Mouse (Mus musculus) midbrain, embryonic 14.5 days (tissue): ENCODE data around the gene Lpin1. TPM values are rescaled to one million over a fixed set of nuclear protein-coding genes. Genes with fewer than 3 reads are reported as not detected.
A peak's percentile ranks its signal among the peaks of the same experiment; 100 is the strongest.

Source experiments
- ATAC-seq: fragments of 200-750 bp; cut with Nextera tagmentation; 2 replicates; pipeline ENCODE4 v1.8.0; 2017; ENCODE audit warnings: moderate number of reproducible peaks, moderate library complexity; ENCODE audit not compliant: low FRiP score, low TSS enrichment
- DNase-seq: peaks from one replicate; pipeline ENCODE4 v3.0.0-alpha.2; 2015
- H3K27ac ChIP-seq: fragments of 300-500 bp; sonication (generic); replicated peaks from 2 replicates; pipeline ENCODE4 v1.5.1; 2014; ENCODE audit warnings: mild to moderate bottlenecking, low read depth, low read length, moderate library complexity
- H3K27me3 ChIP-seq: fragments of 300-500 bp; sonication (generic); 2 replicates; pipeline ENCODE4 v1.6.1; 2014; ENCODE audit warnings: low read length, control low read depth, mixed read lengths; ENCODE audit not compliant: control insufficient read depth, insufficient read depth
- H3K36me3 ChIP-seq: fragments of 300-500 bp; sonication (generic); 2 replicates; pipeline ENCODE4 v1.6.1; 2014; ENCODE audit warnings: low read length, control low read depth; ENCODE audit not compliant: control insufficient read depth, insufficient read depth
- H3K4me1 ChIP-seq: fragments of 300-500 bp; sonication (generic); 2 replicates; pipeline ENCODE4 v1.6.1; 2014; ENCODE audit warnings: mild to moderate bottlenecking, antibody characterized with exemption, low read length, control low read depth; ENCODE audit not compliant: control insufficient read depth, insufficient read depth
- H3K4me2 ChIP-seq: fragments of 300-500 bp; sonication (generic); 2 replicates; pipeline ENCODE4 v1.6.1; 2014; ENCODE audit warnings: mild to moderate bottlenecking, low read length, moderate library complexity
- H3K4me3 ChIP-seq: fragments of 300-500 bp; sonication (generic); replicated peaks from 2 replicates; pipeline ENCODE4 v1.5.1; 2014; ENCODE audit warnings: low read depth, low read length
- H3K9ac ChIP-seq: fragments of 300-500 bp; sonication (generic); replicated peaks from 2 replicates; pipeline ENCODE4 v1.6.1; 2014; ENCODE audit warnings: mild to moderate bottlenecking, low read length, moderate library complexity
- H3K9me3 ChIP-seq: fragments of 300-500 bp; sonication (generic); 2 replicates; pipeline ENCODE4 v1.6.1; 2016; ENCODE audit warnings: low read length, control low read depth, mixed read lengths; ENCODE audit not compliant: control insufficient read depth
- WGBS: fragments of 180-500 bp; shearing (Covaris S2); extraction: QIAGEN DNeasy Blood & Tissue Kit; methylation state at CpG from one replicate; pipeline ENCODE4 v1.1.7; 2014; 5-methylcytosine and 5-hydroxymethylcytosine counted together
- polyA plus RNA-seq: library from polyadenylated mRNA; unstranded; fragments of >200 nt; fragmentation: Nextera tagmentation; extraction: Ambion mirVana; gene quantifications from 2 replicates; pipeline ENCODE4 v1.2.1, GENCODE M21; 2014

The Lpin1 gene
- polyA plus RNA-seq, 1 experiment from 2014 or later, result 27.1 TPM

DNA sequence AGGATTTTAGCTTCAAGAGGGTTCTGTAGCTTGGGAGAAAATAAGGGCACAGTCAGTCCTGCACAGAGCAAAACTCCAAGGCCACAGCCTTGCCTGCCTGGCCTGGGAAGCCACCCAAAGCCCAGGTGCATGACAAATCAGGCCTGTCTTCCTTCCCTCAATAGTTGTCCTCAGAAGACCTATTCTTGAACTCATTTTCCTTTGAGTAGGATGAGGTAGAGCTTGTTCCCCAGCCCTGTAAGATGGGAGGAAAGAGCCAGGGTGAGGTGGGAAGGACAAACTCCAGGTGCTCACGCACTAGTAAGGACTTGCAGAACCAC, 20.1 kb upstream of the Lpin1 start:
- H3K4me1 ChIP-seq, result no peaks in the 10 kb centered on the region
- no peak overlapping the region for H3K4me2 ChIP-seq
- WGBS, result 94% methylated on average over 1 of the region's 1 CpGs
- no peak overlapping the region for H3K9ac ChIP-seq
- DNase-seq (no peak), ATAC-seq (no peak)
- no peaks in the 10 kb centered on the region for H3K36me3 ChIP-seq
- H3K9me3 ChIP-seq, result no peaks in the 10 kb centered on the region
- no peak overlapping the region for H3K27ac ChIP-seq
- no peaks in the 10 kb centered on the region for H3K27me3 ChIP-seq
- no peak overlapping the region for H3K4me3 ChIP-seq

DNA sequence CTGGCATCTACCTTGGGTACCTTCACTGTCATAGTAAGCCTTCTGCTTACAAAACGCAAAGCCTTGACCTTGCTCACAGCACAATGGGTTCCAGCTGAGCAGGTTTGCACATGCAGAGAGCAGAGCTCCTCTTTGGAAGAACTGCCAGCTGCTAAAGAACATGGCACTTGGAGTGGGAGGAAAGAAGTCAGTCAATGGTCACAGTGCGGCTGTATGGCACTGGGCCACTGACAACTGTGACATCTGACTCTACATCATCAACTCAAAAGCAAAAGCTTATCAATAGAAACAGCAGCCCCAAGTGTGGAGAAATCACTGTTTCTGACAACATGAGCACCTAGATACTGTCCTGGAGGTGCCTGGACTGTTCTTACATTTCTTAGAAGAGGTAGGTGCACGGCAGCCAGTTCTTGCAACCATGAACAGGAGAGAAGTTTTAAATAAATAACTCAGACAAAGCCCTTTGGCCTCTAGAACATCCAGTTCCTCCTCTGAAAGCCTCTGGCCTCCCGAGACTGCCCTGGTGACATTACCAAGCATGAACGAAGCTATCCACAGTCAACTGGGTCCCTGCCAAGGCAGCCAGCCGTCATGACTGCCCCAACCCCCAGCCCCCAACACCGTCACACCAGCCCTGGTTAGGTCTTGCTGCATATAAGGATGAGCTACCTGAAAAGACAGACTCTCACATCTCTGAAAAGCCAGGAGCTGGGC, 19.5 kb upstream of the Lpin1 start:
- H3K4me1 ChIP-seq, result no peaks in the 10 kb centered on the region
- no peak overlapping the region for H3K9ac ChIP-seq
- no peaks in the 10 kb centered on the region for H3K27me3 ChIP-seq
- no peak for DNase-seq
- 79% methylated on average over 7 of the region's 7 CpGs for WGBS
- no peaks in the 10 kb centered on the region for H3K36me3 ChIP-seq
- no peak overlapping the region for H3K4me3 ChIP-seq
- no peaks in the 10 kb centered on the region for H3K9me3 ChIP-seq
- no peak overlapping the region for H3K4me2 ChIP-seq
- ATAC-seq, result no peak
- H3K27ac ChIP-seq, result no peak overlapping the region

DNA sequence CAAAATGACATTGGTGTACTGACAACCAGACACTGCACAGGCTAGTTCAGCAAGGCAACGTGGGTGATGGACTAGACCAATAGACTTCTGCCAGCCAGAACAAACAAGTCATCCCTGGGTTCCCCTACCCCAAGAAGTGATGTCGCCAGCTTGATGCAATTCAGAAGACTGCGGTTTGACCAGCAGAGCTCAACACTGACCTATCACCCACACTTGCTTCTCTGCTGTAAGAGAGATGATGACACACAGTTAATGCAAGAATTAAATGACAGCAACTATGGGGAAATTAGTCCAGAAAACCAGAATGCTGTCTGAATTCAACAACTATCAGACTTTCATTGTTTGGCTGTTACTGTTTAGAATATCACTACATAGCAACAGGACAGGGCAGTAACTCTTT, 9.5 kb upstream of the Lpin1 start:
- H3K9me3 ChIP-seq, result no peaks in the 10 kb centered on the region
- H3K36me3 ChIP-seq, result no peaks in the 10 kb centered on the region
- ATAC-seq (no peak), DNase-seq (no peak)
- WGBS, result 90% methylated on average over 3 of the region's 3 CpGs
- H3K27ac ChIP-seq, result no peak overlapping the region
- H3K27me3 ChIP-seq, result no peaks in the 10 kb centered on the region
- no peaks in the 10 kb centered on the region for H3K4me1 ChIP-seq
- no peak overlapping the region for H3K4me2 ChIP-seq
- H3K9ac ChIP-seq, result no peak overlapping the region
- no peak overlapping the region for H3K4me3 ChIP-seq

GRCm38 (mm10) chr12:16619453-16619852, 8.7 kb upstream of the Lpin1 start:
- DNase-seq (no peak), ATAC-seq (no peak)
- Histone ChIP-seq H3K4me2 (no peak overlapping the region), H3K27me3 (no peaks in the 10 kb centered on the region), H3K36me3 (no peaks in the 10 kb centered on the region), H3K9me3 (no peaks in the 10 kb centered on the region), H3K27ac (no peak overlapping the region), H3K4me1 (no peaks in the 10 kb centered on the region), H3K9ac (no peak overlapping the region), H3K4me3 (no peak overlapping the region)
- WGBS, result 83% methylated on average over 6 of the region's 6 CpGs

DNA sequence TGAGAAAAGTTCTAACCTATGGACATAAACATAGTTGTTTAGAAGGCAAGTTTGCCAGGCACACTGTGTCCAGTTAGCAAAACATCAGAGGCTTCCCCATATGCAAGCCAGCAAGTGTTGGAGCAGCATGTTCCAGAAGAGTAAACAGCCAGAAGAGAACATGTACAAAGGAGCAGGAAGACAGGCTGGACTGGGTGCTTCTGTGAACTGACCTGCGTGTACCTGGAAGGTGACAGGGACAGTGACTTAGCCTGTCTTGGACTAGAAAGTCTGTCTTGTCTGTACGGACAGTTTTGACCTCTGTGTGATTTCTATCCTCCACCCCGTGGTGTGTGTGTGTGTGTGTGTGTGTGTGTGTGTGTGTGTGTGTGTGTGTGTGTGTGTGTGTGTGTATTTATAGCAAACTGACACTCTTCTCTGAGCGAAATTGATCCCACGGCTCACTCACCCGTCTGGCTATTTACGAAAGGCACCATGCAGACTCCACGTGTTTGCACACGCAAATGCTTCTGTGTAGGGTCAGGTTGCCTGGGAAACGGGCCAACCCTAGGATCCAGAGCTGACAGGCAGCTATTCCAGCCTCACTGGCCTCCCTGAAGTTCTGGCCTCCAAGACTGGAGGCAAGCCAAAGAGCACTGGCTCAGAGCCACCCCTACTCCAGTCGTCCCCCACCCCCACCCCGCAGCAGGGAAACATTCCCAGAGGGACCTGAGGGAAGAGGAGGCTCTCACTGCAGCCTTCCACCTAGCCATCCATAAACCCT, 7.9 kb upstream of the Lpin1 start:
- H3K27ac ChIP-seq, result no peak overlapping the region
- H3K4me2 ChIP-seq, result no peak overlapping the region
- no peaks in the 10 kb centered on the region for H3K27me3 ChIP-seq
- no peak overlapping the region for H3K4me3 ChIP-seq
- WGBS, result 12% methylated on average over 12 of the region's 12 CpGs
- H3K4me1 ChIP-seq, result no peaks in the 10 kb centered on the region
- no peaks in the 10 kb centered on the region for H3K9me3 ChIP-seq
- no peak overlapping the region for H3K9ac ChIP-seq
- DNase-seq, result peak; percentile 83
- ATAC-seq, result peak; percentile 69
- no peaks in the 10 kb centered on the region for H3K36me3 ChIP-seq

DNA sequence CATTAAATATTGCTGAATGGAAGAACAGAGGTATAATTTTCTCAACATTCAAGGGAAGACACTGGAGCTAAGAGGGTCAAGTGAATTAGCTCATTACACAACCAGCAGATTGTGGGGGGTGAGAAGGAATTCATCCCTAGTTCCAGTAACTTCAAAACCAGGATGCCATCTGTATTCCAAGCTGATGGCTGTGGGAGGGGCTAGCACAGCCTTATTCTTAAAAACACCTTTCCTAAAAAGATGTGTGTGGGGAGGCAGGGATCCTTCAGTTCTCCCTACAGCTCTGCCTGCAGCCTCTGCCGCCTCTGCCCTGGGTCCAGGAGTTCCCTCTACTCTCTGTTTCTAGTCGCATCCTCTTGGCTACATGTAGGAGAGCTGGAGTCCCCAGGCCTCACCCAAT, 5.0 kb upstream of the Lpin1 start:
- Histone ChIP-seq H3K4me2 (no peak overlapping the region), H3K9ac (no peak overlapping the region), H3K27me3 (no peaks in the 10 kb centered on the region), H3K36me3 (no peaks in the 10 kb centered on the region), H3K27ac (no peak overlapping the region), H3K4me3 (no peak overlapping the region), H3K9me3 (no peaks in the 10 kb centered on the region), H3K4me1 (no peaks in the 10 kb centered on the region)
- DNase-seq (no peak), ATAC-seq (no peak)
- WGBS, result 89% methylated on average over 2 of the region's 2 CpGs

- Histone ChIP-seq H3K27me3 (no peaks in the 10 kb centered on the region), H3K4me2 (no peak overlapping the region), H3K36me3 (no peaks in the 10 kb centered on the region), H3K27ac (no peak overlapping the region), H3K4me3 (no peak overlapping the region), H3K9me3 (no peaks in the 10 kb centered on the region), H3K4me1 (no peaks in the 10 kb centered on the region), H3K9ac (no peak overlapping the region)
- ATAC-seq, result no peak
- DNase-seq, result no peak
- WGBS, result 82% methylated on average over 3 of the region's 3 CpGs
Measured at GRCm38 (mm10) chr12:16614556-16614955, 3.8 kb upstream of the Lpin1 start.

DNA sequence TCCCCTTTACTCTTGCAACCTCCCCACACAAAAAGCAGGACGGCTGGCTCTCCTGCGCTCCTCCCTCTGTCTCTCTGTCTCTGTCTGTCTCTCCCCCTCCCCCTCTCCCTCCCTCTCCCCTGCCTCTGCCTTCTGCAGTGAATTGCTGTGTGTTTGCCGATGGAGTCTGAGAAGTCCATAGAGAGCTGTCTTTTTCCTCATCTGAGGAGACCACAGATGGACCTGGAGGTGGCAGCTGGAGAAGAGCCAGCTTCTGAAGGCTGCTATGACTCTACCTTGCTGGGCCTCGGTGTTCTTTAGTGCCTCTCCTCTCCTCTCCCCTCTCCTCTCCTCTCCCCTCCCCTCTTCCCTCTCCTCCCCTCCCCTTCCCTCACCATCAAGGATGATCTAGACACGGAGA, 5.1 kb downstream of the Lpin1 start:
- DNase-seq (no peak), ATAC-seq (no peak)
- Histone ChIP-seq H3K4me3 (no peak overlapping the region), H3K36me3 (no peaks in the 10 kb centered on the region), H3K9ac (no peak overlapping the region), H3K9me3 (no peaks in the 10 kb centered on the region), H3K27me3 (no peaks in the 10 kb centered on the region), H3K27ac (no peak overlapping the region), H3K4me2 (no peak overlapping the region), H3K4me1 (no peaks in the 10 kb centered on the region)
- 75% methylated on average over 5 of the region's 5 CpGs for WGBS

DNA sequence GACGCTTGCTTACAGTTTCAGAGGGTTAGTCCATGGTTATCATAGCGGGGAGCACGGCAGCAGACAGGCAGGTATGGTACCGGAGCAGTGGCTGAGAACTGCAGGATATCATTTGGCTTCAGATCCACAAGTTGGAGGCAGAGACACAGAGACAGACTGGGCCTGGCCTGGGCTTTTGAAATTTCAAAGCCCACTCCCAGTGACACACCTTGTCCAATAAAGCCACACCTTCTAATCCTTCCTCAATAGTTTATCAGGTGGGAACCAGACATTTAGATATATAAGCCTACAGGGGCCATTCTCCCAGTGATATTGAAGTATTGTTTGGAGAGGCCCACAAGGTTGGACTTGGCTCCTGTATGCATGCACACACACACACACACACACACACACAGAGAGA, 8.5 kb downstream of the Lpin1 start:
- Histone ChIP-seq H3K4me3 (no peak overlapping the region), H3K9me3 (no peaks in the 10 kb centered on the region), H3K4me1 (no peaks in the 10 kb centered on the region), H3K4me2 (no peak overlapping the region), H3K9ac (no peak overlapping the region), H3K36me3 (no peaks in the 10 kb centered on the region), H3K27me3 (no peaks in the 10 kb centered on the region), H3K27ac (no peak overlapping the region)
- no peak for DNase-seq
- 94% methylated on average over 4 of the region's 4 CpGs for WGBS
- no peak for ATAC-seq
